Mouse (Mus musculus) left cerebral cortex, adult 18-20 months (tissue): ENCODE measurements around the gene Pdxk. TPM values are rescaled to one million over a fixed set of nuclear protein-coding genes. Genes with fewer than 3 reads are reported as not detected.
"Not testable (repeated sequence)": the region's sequence is repeated elsewhere in the genome, so short reads cannot be mapped to it uniquely, and the experiment has no call there.

Experiments
- DNase-seq, 2 experiments: peaks; one replicate each; pipeline ENCODE4 v3.0.0; 2021 to 2022; ENCODE audit warnings: low spot score in 2 of 2, mixed read lengths in 1 of 2
- long read RNA-seq, 2 experiments: library from polyadenylated mRNA; stranded (forward); transcript quantifications; one replicate each; pipeline ENCODE4 v2.0.0; 2021
- total RNA-seq, 2 experiments: library from RNA; stranded (reverse); gene quantifications; 2 replicates each; pipeline ENCODE4 v1.2.3; 2021

Pdxk gene
- total RNA-seq, result 100 to 1,000 TPM; 124 to 128 TPM
- long read RNA-seq, experiment 1, full-length matches to known transcripts, result 43 of 123 reads
- long read RNA-seq, experiment 1, partial matches to known transcripts, result 3 of 123 reads
- long read RNA-seq, experiment 1, other reads (novel, unspliced or antisense), result 77 of 123 reads
- long read RNA-seq, experiment 2, full-length matches to known transcripts, result 24 of 87 reads
- long read RNA-seq, experiment 2, partial matches to known transcripts, result 1 of 87 reads
- long read RNA-seq, experiment 2, other reads (novel, unspliced or antisense), result 62 of 87 reads

DNA sequence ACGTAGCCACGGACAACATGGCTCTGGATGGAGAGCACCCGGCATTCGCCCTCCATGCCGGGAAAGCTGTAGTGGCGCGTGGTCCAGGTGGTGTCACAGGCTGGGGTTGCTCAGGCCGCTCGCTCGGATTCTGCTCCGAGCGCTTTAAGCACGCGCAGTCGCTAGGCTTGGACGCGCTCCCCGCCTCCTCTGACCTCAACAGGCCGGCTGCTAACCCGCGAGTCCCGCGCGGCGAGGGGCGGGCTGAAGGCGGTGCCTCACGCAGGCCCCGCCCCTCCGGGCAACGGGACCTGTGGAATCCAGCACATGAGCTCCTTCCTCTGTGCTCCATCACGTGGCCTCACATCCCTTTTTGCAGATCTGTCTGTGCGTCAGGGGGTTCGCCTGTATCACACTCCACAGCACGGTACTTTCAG, at the start of gene Pdxk:
Gene Pdxk (minus strand): TSS at position 184 of the 416 bp plus-strand sequence.
- DNase-seq, result peak; percentile 91 to 96

- DNase-seq, result no peak
Measured at GRCm38 (mm10) chr10:78502986-78503733, 38.4 kb upstream of the Pdxk start.

- peak; percentile 85 to 87 for DNase-seq
Measured at GRCm38 (mm10) chr10:78487431-78488086, 22.8 kb upstream of the Pdxk start.

DNA sequence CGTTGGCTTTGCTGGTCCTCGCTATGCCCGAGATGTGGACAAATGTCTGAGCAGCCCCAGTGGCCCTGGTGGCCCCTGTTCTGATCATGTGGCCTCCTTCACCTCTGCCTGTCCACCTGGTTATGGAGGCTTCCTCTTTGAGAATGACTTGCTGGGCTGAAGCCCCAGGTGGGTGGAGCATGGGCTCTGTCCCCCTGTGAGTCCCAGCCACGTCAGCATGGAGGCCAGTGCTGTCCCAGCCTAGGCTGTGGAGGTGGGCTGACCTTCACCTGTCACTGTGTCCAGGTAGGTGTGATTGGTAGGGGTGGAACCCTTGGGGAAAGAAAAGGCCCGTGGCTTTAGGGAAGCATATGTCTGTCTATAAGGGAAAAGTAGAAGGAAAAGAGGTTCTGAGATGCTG, 22.1 kb upstream of the Pdxk start:
- no peak for DNase-seq

DNA sequence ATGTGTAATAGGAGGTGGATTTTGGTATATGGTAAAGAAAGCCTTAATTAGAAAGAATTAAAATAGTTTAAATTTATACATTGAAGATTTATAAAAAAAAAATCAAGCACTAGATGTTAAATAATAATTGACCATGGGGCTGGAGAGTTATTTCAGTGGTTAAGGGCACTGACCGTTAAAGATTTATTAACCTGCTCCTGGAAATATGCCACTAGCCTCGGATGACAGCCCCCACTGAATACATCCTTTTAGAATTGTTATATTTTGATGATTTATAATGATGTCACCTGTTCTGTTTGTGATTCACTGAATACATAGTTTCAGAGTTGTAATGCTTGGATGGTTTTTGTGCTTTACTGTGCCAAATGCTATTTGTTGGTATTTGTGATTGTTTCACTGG, 20.6 kb upstream of the Pdxk start:
- DNase-seq, result not testable (repeated sequence)

- DNase-seq, result no peak
Measured at GRCm38 (mm10) chr10:78481928-78482499, 17.2 kb upstream of the Pdxk start.

GRCm38 (mm10) chr10:78480954-78481927, 16.5 kb upstream of the Pdxk start:
- no peak for DNase-seq

- DNase-seq, result no peak
Measured at GRCm38 (mm10) chr10:78476821-78477220, 12.0 kb upstream of the Pdxk start.

DNA sequence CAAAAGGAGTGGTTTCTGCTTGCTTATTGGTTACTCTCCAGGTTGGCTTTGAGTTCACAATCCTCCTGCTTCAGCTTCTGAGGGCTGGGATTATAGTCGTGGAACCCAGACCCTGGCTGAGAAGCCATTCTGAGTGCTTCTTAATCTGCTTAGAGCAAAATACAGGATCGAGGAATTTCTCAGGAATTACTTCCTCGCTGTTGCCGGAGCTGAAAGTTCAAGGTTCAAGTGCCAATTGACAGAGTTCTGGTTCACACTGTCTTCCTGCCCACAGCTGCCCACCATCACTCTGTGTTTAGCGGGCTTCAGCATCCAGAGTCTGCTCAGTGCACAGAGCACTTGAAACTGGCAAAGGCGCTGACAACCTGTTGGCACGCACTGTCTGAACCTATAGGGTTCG, 10.0 kb upstream of the Pdxk start:
- DNase-seq, result no peak

DNA sequence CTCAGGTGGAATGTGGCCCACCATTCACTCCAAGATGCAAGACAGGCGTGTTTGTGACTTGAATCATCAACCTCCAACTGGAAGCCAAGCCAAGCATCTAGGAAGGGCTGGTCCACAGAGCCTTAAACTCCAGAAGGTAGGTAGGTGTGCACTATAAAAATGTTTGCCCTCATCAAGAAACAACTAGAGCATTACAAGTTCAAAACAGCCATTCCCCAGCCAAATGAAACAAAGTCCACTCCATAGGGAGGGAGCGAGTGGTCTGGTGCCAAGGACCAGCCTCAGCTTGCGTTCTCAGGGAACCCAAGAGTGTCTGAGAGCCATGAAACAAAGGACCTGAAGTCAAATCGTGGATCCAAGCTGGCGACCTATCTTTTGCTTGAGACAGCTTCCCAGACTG, 8.7 kb upstream of the Pdxk start:
- DNase-seq, result no peak

- DNase-seq, result no peak
Measured at GRCm38 (mm10) chr10:78472046-78472445, 7.3 kb upstream of the Pdxk start.

- DNase-seq, result peak in 1 of 2 experiments; percentile 41
Measured at GRCm38 (mm10) chr10:78470582-78471313, 6.0 kb upstream of the Pdxk start.

- no peak for DNase-seq
Measured at GRCm38 (mm10) chr10:78467761-78468310, 3.1 kb upstream of the Pdxk start.

GRCm38 (mm10) chr10:78466647-78467046, 1.9 kb upstream of the Pdxk start:
- DNase-seq, result no peak

- DNase-seq, result no peak
Measured at GRCm38 (mm10) chr10:78465472-78465871, 697 bp upstream of the Pdxk start.

GRCm38 (mm10) chr10:78464201-78464791, 479 bp downstream of the Pdxk start:
- no peak for DNase-seq

DNA sequence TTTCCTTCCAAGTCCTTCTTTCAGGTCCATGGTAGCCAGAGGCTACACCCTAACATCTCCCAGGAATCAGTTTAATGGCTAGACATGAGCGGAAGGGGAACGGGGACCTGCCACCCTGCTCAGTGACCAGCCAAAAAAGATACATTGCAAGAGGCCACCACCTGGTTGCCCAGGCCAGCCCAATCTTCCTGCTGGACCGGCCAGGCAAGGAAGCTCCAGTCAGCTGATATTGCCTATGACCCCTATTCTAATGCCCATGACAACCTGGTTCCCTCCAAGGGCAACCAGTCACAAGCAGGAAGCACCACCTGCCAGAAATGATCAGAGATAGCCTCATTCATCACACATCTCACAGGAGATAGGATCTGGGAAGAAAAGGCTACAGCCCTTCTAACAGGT, 1.0 kb downstream of the Pdxk start:
- no peak for DNase-seq

DNA sequence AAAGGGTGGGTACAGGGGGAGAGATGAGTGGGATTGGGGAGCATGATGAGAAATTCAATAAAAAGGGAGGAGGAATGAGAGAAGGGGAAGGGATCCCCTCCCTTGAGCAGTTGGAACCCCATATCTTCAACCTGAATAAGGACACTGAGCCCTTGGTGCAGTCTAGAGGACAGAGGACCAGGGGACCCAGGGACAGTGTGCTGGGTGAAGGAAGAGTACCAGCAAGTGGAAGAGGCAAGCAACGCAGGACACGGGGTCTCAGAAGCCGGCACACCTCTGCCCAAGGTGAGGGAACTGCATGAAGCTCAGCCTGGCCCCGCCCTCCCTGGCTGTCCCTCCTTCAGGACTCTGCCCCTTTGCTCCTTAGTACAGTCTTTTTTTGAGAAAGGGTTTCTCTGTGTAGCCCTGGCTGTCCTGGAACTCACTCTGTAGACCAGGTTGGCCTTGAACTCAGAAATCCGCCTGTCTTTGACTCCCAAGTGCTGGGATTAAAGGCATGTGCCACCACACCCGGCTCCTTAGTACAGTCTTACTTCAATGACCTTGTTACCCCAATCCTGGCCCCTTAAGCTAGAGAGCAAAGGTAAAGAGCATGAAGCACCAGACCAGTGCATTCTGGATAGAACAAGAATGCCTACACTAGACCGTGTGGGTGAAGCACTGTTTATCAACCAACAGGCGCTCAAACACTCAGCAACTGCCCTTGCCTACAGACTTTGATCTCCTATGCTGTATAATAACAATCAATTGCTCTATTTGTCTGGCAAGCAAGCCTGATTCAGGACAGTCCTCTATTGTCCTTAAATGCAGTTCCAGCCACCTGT, 1.6 kb downstream of the Pdxk start:
- no peak for DNase-seq
